Mouse (Mus musculus): ENCODE measurements around the gene Ptprh. TPM values are rescaled to one million over a fixed set of nuclear protein-coding genes. Genes with fewer than 3 reads are reported as not detected.
A peak's percentile ranks its signal among the peaks of the same experiment; 100 is the strongest.

The Ptprh gene
- polyA plus RNA-seq, 1 experiment = not detected

- no peak overlapping the region for H3K4me3 ChIP-seq (replicated peaks)
Measured at GRCm38 (mm10) chr7:4508739-4509116, 95.1 kb downstream of the Ptprh start.

GRCm38 (mm10) chr7:4508062-4508738 lies 95.6 kb downstream of the Ptprh start:
- no peaks in the 10 kb centered on the region for H3K27me3 ChIP-seq (ENCODE audit: control insufficient read depth)
- H3K4me1 ChIP-seq (ENCODE audit: control insufficient read depth) = peaks cover 37% of the 10 kb centered on the region
- no peaks in the 10 kb centered on the region for H3K36me3 ChIP-seq (ENCODE audit: control insufficient read depth)
- no peak overlapping the region for H3K4me3 ChIP-seq (replicated peaks)
- H3K9me3 ChIP-seq (ENCODE audit: control insufficient read depth, low read length) = no peaks in the 10 kb centered on the region
- no peak for TF ChIP-seq TAL1 (IDR thresholded peaks at IDR 0.05; ENCODE audit: low read length)
- no peak for TF ChIP-seq GATA1 (IDR thresholded peaks at IDR 0.05; ENCODE audit: low read length)

More at GRCm38 (mm10) chr7:4508739-4509116, 95.1 kb downstream of the Ptprh start:
- Histone ChIP-seq H3K9me3 (ENCODE audit: control insufficient read depth, low read length) (no peaks in the 10 kb centered on the region), H3K27me3 (ENCODE audit: control insufficient read depth) (no peaks in the 10 kb centered on the region), H3K4me1 (ENCODE audit: control insufficient read depth) (peaks cover 41% of the 10 kb centered on the region), H3K36me3 (ENCODE audit: control insufficient read depth) (no peaks in the 10 kb centered on the region)
- TF ChIP-seq GATA1 (IDR thresholded peaks at IDR 0.05; ENCODE audit: low read length) = no peak
- TF ChIP-seq TAL1 (IDR thresholded peaks at IDR 0.05; ENCODE audit: low read length) = no peak

- Histone ChIP-seq H3K9me3 (ENCODE audit: control insufficient read depth, low read length) (no peaks in the 10 kb centered on the region), H3K27me3 (ENCODE audit: control insufficient read depth) (no peaks in the 10 kb centered on the region), H3K36me3 (ENCODE audit: control insufficient read depth) (no peaks in the 10 kb centered on the region), H3K4me3 (replicated peaks) (no peak overlapping the region), H3K4me1 (ENCODE audit: control insufficient read depth) (peaks cover 44% of the 10 kb centered on the region)
- TF ChIP-seq GATA1 (IDR thresholded peaks at IDR 0.05; ENCODE audit: low read length) (no peak), TAL1 (IDR thresholded peaks at IDR 0.05; ENCODE audit: low read length) (no peak)
Measured at GRCm38 (mm10) chr7:4507220-4507619, 96.6 kb downstream of the Ptprh start.

GRCm38 (mm10) chr7:4504646-4505435 lies 99.0 kb downstream of the Ptprh start:
- no peak for TF ChIP-seq TAL1 (IDR thresholded peaks at IDR 0.05; ENCODE audit: low read length)
- TF ChIP-seq GATA1 (IDR thresholded peaks at IDR 0.05; ENCODE audit: low read length) = no peak
- Histone ChIP-seq H3K4me3 (replicated peaks) (no peak overlapping the region), H3K27me3 (ENCODE audit: control insufficient read depth) (no peaks in the 10 kb centered on the region), H3K4me1 (ENCODE audit: control insufficient read depth) (peaks cover 58% of the 10 kb centered on the region), H3K9me3 (ENCODE audit: control insufficient read depth, low read length) (no peaks in the 10 kb centered on the region), H3K36me3 (ENCODE audit: control insufficient read depth) (no peaks in the 10 kb centered on the region)

GRCm38 (mm10) chr7:4503858-4504257 lies 100.0 kb downstream of the Ptprh start:
- no peaks in the 10 kb centered on the region for H3K27me3 ChIP-seq (ENCODE audit: control insufficient read depth)
- peaks cover 62% of the 10 kb centered on the region for H3K4me1 ChIP-seq (ENCODE audit: control insufficient read depth)
- H3K36me3 ChIP-seq (ENCODE audit: control insufficient read depth) = peaks cover 8% of the 10 kb centered on the region
- no peaks in the 10 kb centered on the region for H3K9me3 ChIP-seq (ENCODE audit: control insufficient read depth, low read length)
- no peak overlapping the region for H3K4me3 ChIP-seq (replicated peaks)
- TF ChIP-seq TAL1 (IDR thresholded peaks at IDR 0.05; ENCODE audit: low read length) = no peak
- TF ChIP-seq GATA1 (IDR thresholded peaks at IDR 0.05; ENCODE audit: low read length) = no peak

GRCm38 (mm10) chr7:4503100-4503499 lies 100.7 kb downstream of the Ptprh start:
- Histone ChIP-seq H3K4me3 (replicated peaks) (no peak overlapping the region), H3K4me1 (ENCODE audit: control insufficient read depth) (peaks cover 70% of the 10 kb centered on the region), H3K27me3 (ENCODE audit: control insufficient read depth) (no peaks in the 10 kb centered on the region), H3K9me3 (ENCODE audit: control insufficient read depth, low read length) (no peaks in the 10 kb centered on the region), H3K36me3 (ENCODE audit: control insufficient read depth) (peaks cover 15% of the 10 kb centered on the region)
- TF ChIP-seq TAL1 (IDR thresholded peaks at IDR 0.05; ENCODE audit: low read length) (no peak), GATA1 (IDR thresholded peaks at IDR 0.05; ENCODE audit: low read length) (no peak)

- Histone ChIP-seq H3K4me3 (replicated peaks) (peak overlapping the region; percentile 90), H3K4me1 (ENCODE audit: control insufficient read depth) (peaks cover 71% of the 10 kb centered on the region), H3K36me3 (ENCODE audit: control insufficient read depth) (peaks cover 20% of the 10 kb centered on the region), H3K27me3 (ENCODE audit: control insufficient read depth) (no peaks in the 10 kb centered on the region), H3K9me3 (ENCODE audit: control insufficient read depth, low read length) (no peaks in the 10 kb centered on the region)
- TF ChIP-seq GATA1 (IDR thresholded peaks at IDR 0.05; ENCODE audit: low read length) (peak; percentile 91), TAL1 (IDR thresholded peaks at IDR 0.05; ENCODE audit: low read length) (no peak)
Measured at GRCm38 (mm10) chr7:4502421-4503090, 101.3 kb downstream of the Ptprh start.

- Histone ChIP-seq H3K9me3 (ENCODE audit: control insufficient read depth, low read length) (no peaks in the 10 kb centered on the region), H3K4me3 (replicated peaks) (peak within 1 kb of the TSS; percentile 90), H3K27me3 (ENCODE audit: control insufficient read depth) (no peaks in the 10 kb centered on the region), H3K36me3 (ENCODE audit: control insufficient read depth) (peaks cover 28% of the 10 kb centered on the region), H3K4me1 (ENCODE audit: control insufficient read depth) (peaks cover 67% of the 10 kb centered on the region)
- TF ChIP-seq GATA1 (IDR thresholded peaks at IDR 0.05; ENCODE audit: low read length) (no peak), TAL1 (IDR thresholded peaks at IDR 0.05; ENCODE audit: low read length) (no peak)
Measured at GRCm38 (mm10) chr7:4501558-4502397, 102.1 kb downstream of the Ptprh start, which contains the start of gene Ppp1r12c. TSS of gene Ppp1r12c (minus strand) at chr7:4501680.

Data from erythroblast, embryonic 14.5 days (primary cell).